Mouse (Mus musculus) heart, postnatal 14 days (tissue): ENCODE results near the gene Dtx3. TPM values are rescaled to one million over a fixed set of nuclear protein-coding genes. Genes with fewer than 3 reads are reported as not detected.

Experiments used
- DNase-seq, 2 experiments: peaks; one replicate each; pipeline ENCODE4 v3.0.0; 2021 to 2022
- intact Hi-C: fragments of 180-260 bp; cut with DNase I; formaldehyde crosslinking; loops from one replicate; pipeline ENCODE4 v1.15.1; 2025
- long read RNA-seq, 2 experiments: library from polyadenylated mRNA; stranded (forward); transcript quantifications; one replicate each; pipeline ENCODE4 v2.0.0; 2021
- total RNA-seq, 2 experiments: library from RNA; stranded (reverse); gene quantifications; 2 replicates each; pipeline ENCODE4 v1.2.3; 2021

Dtx3 gene
- total RNA-seq = 10 to 100 TPM; 36.1 to 43.4 TPM
- long read RNA-seq, experiment 1, transcript Dtx3-201 (6 exons, 1,944 nt) = major isoform, 12 of 38 reads
- long read RNA-seq, experiment 1, transcript Dtx3-202 (5 exons, 1,994 nt) = minor isoform, 8 of 38 reads
- long read RNA-seq, experiment 1, partial matches to known transcripts = 10 of 38 reads
- long read RNA-seq, experiment 1, other reads (novel, unspliced or antisense) = 8 of 38 reads
- long read RNA-seq, experiment 2, transcript Dtx3-202 (5 exons, 1,994 nt) = minor isoform, 8 of 48 reads
- long read RNA-seq, experiment 2, transcript Dtx3-201 (6 exons, 1,944 nt) = major isoform, 13 of 48 reads
- long read RNA-seq, experiment 2, partial matches to known transcripts = 15 of 48 reads
- long read RNA-seq, experiment 2, other reads (novel, unspliced or antisense) = 12 of 48 reads

DNA sequence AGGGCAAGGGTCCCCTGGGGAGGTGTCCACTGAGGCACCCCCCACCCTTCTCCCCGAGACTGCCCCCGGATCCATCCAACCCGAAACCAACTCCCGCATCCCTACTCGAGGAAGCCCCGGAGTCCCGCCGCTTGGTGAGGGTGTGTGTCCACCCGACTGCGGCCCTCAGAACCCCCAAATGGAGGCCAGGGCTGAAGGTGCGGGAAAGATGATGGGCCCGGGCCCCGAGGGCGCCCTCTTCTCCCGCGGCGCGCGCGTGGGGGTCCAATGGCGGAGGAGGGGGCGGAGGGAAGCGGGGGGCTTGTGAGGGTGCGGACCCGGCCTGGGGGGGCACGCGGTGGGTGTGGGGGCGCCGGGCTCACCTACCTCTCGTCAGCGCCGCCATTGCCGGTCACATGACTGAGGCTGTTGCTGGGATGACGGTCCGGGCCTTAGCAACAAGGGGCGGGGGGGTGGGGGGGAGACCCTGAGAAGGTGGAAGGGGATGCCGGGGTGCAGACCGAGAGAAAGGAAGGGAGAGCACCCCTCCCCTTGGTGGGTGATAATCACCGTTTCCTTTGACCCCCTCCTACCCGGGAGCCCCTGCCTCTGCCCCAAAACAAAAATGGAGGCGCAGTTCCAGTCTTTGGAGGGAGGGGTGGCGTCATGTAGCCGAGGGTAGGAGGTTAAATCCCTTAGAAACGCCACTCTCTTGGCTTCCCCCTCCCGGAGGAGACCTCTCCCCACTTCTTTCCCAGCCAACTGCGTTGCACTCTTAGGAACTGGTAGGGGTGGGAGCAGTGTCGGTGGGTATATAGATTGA is at the start of gene Dtx3:
Gene Dtx3 (minus strand): TSS at position 401 of the 802 bp plus-strand sequence.
- peak in 1 of 2 experiments; percentile 53 for DNase-seq
- intact Hi-C loops = loop anchor here (2.0 kb wide), 1 partner anchor 17 kb away; no protein-coding TSS in a partner anchor

DNA sequence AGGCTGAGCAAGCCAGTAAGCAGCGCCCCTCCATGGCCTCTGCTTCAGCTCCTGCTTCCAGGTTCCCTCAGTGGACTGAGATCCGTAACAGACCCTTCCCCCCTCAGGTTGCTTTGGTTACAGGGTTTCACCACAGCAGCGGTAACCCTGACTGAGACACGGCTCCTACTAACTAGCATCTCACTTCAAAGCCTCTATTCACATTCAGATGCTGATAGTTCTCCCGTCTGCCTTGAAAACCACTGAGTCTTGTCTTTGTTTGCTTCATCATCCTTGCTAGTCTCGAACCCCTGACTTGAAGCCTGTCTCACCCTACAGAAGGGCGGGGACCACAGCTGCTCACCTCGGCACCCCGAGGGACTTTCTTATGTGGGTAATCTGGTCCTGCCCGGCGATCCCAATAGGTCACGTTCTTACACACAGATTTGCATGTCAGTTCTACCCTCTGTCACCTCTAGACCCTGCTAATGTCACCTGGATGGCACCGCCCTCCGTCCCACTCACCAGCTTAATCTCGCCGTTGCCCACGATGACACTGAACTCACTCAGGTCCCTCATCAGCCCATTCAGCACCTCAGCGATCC is 42.8 kb upstream of the Dtx3 start:
- DNase-seq = no peak
- intact Hi-C loops = no loop called here

DNA sequence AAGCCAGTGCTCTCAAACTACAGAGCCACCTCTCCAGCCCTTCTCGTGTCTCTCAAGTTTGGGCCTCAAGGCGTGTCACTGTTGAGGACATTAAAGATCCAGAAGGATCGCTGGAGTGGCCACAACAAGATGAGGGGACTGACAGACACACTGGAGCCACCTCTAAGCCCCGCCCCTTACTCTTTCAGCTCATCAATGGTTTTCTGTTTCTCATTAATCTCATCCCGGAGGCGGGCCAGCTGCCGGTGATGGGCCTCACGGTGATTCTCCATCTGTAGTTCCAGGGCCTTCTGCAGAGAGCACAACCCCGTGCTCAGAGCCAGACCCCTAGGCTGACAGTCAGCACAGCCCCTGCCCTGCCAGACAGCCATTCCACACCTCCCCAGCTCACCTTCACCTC is 41.0 kb upstream of the Dtx3 start:
- DNase-seq = no peak
- intact Hi-C loops = no loop called here

DNA sequence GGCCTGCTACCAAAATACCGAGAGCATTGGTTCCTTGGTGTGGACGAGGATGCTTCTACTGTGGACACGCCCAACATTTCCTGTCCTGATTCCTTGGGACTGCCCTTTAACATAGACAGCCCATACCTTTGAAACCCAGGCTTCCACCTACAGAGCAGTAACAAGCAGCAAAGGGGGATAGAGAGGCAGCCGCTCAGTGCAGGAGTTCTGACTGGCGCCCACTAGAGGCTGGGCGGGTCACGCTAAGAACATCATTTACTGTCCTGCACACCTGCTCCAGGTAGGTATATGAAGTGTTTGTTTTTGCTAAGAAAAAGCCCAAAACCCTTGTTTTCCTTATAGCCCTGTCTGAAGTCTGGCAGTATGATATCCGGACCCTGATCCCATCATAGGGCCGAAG is 37.6 kb upstream of the Dtx3 start:
- intact Hi-C loops = no loop called here
- DNase-seq = no peak

DNA sequence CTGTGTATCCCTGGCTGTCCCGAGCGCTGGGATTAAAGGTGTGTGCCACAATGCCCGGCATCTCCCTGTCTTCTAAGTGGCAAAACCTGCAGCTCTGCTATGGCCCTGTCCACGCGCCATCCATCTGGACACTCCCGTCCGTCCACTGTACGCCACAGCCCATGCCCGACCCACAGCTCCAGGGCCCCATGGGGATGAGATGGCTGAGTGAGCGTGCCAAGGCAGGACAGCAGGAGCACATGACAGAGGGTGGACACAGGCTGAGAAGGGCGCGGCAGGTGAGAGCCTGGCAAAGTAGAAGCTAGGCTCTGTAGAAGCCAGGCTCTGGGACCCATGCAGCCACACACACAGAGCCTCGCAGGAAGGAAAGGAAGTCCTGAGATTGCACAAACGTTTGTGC is 36.2 kb upstream of the Dtx3 start:
- no peak for DNase-seq
- intact Hi-C loops = loop anchor here (2.0 kb wide), 1 partner anchor 109 kb away; no protein-coding TSS in a partner anchor

DNA sequence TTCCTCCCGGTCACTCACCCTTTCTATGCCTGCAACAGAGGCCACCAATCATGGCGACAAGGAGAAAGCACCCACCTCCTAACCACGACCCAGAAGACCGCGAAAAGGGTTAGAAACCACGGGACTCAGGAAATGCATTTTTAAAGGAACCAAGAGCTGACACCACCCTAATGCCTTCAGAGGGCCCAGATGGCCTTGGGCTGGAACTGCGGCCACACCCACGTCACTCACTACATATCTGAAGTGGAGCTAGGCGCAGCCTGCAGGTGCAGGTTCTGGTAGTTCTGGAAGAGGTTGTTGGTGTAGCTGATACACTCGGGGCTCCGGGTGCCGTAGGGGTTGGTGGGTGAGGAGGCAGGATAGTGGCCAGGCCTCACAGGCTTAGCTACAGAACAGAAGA is 35.2 kb upstream of the Dtx3 start:
- intact Hi-C loops = loop anchor here (2.0 kb wide), 1 partner anchor 108 kb away; no protein-coding TSS in a partner anchor

DNA sequence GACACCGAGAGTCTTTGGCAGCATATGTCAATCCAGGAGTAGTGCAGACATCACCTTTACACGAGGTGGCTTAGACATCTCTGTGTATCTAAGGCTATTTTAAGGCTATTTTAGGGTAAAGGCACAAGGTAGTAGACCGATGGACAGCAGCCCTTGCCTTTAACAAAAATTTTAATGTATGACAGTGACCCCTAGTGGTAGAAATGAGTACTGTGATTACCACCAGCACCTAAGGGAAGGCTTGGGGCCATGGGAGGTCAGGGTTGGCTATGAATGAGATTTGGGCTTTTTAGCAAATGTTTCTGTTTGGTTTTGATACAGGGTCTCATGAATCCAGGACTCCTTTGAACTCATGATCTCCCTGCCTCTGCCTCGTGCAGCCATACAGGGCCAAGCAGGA is 33.4 kb upstream of the Dtx3 start:
- intact Hi-C loops = loop anchor here (1.0 to 2.0 kb wide), 2 partner anchors 49 to 64 kb away; partner anchors contain the start of genes B4galnt1 and Slc26a10

More for the DNA sequence above, 35.2 kb upstream of the Dtx3 start:
- DNase-seq = no peak

DNA sequence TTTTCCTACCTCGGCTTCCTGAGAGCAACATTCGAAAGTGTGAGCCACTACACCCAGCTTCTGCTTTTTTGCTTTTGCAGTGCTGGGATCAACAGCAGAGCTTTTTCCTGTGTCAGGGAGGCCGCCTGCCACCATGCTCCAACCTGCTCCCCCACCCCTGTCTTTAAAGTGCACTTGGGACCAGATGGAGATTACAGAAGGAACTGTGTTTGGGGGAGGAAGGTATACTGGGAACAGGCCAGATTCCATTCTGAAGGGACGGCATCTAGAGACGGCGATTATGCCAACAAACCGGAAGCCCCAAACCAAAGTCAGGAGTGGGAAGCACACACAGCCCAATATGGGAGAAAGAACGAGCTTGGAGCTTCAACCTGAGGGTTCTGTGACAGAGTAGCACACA is 31.6 kb upstream of the Dtx3 start:
- no peak for DNase-seq
- intact Hi-C loops = loop anchor here (1.0 kb wide), 1 partner anchor 50 kb away; no protein-coding TSS in a partner anchor

More for the DNA sequence above, 33.4 kb upstream of the Dtx3 start:
- DNase-seq = peak; percentile 26 to 73

DNA sequence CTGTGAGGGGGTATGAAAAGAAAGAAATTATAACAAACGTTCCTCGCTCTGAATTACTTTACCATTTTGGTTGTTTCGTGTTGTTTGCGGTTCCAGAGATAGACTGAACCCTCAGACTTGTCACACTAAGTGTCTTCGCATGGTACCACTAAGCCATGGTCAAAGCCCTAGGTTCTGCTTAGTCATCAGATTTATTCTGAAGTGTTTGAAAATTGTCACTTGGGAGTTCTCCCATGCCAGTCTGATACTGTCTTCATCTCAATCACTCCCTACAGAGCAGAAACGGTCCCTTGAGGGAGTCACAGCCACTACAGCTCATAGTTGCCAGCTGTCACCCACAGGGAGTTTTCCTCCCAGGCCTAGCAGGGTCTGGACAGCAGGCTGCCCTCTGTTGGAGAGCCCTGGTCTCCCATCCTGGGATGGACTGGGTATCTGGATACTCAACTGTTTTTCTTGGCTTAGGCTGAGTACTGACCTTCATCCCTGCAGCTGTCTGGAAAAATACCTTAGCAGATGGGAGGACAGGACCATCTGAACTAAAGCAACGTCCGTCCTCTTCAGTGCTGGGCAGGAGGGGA is 30.9 kb upstream of the Dtx3 start:
- intact Hi-C loops = no loop called here
- peak in 1 of 2 experiments; percentile 24 for DNase-seq

DNA sequence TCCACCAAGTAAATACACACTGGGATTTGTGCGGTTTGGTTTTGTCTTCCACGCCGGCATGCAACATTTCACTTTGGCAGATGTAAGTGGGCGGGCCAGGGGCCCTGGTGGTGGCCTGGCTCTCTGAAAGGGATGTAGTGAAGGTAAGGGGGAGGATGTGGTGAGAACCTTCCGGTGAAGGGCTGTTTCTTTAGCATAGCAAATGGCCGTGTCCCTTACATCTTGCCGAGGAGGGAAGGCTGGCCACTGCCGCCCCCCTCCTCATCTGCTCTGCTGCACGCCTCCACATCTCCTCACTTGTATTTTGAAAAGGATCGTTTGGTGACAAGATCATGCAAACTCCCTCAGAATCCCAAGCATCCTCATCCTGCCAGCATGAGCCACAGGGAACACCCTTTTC is 30.2 kb upstream of the Dtx3 start:
- DNase-seq = no peak
- intact Hi-C loops = no loop called here

DNA sequence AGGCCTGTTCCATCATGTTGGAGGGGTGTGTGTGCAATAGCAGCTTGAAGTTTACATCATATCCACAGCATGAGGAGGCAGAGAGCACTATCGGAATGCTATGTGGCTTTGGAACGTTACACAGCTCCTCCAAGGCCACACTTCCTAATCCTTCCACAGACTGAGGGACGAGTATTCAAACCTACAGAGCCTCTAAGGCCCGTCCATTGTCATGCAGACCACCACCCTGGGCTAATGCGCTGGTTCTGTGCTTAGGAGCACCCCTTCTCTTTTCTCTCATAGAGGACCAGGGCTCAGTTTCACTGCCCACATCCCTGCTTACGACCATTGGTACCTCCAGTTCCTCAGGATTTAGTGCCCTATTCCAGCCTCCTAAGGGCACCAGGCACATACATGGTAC is 29.7 kb upstream of the Dtx3 start:
- intact Hi-C loops = no loop called here

DNA sequence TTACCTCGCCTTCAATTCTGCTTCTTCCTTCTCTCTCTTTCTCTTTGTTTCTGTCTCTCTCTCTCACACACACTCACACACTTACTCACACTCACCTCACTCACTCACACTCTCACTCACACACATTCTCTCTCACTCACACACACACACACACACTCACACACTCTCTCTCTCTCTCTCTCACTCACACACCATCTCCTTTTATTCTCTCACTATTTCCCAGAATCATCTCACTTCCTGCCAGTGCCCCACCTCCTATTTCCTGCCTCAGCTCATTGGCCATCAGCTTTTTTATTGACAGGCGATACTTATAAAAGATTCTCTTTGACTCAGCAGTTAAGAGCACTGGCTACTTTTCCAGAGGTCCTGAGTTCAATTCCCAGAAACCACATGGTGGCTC is 22.8 kb upstream of the Dtx3 start:
- intact Hi-C loops = no loop called here
- no peak for DNase-seq

More for the DNA sequence above, 29.7 kb upstream of the Dtx3 start:
- DNase-seq = no peak

DNA sequence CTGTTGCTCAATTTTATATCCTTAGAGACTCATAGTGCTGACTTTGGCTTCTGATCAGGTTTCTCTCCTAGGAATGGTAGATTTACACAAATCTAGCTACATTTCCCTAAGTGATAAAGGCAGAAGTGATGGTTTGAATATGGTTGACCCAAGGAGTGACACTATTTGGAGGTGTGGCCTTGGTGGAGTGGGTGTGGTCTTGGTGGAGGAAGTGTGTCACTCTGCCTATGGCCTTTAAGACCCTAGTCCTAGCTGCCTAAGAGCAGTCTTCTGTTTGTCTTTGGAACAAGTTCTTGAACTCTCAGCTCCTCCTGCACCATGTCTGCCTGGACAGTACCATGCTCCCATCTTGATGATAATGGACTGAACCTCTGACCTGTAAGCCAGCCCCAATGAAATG is 21.6 kb upstream of the Dtx3 start:
- intact Hi-C loops = no loop called here
- no peak for DNase-seq

DNA sequence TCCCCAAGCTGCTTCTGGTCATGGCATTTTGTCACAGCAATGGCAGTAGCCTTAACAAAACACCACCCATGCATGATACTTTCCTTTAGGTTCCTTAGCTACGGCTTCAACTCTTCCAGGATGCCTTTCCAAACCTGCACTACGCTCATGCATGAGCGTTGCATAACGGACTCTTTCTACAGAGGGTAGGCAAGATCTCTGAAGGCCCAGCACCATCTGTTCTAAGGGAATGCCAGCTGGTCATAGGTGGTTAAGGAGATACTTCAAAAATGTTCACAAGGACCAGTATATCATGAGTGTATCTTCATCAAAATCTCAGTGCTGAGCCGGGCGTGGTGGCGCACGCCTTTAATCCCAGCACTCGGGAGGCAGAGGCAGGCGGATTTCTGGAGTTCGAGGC is 20.9 kb upstream of the Dtx3 start:
- intact Hi-C loops = no loop called here

DNA sequence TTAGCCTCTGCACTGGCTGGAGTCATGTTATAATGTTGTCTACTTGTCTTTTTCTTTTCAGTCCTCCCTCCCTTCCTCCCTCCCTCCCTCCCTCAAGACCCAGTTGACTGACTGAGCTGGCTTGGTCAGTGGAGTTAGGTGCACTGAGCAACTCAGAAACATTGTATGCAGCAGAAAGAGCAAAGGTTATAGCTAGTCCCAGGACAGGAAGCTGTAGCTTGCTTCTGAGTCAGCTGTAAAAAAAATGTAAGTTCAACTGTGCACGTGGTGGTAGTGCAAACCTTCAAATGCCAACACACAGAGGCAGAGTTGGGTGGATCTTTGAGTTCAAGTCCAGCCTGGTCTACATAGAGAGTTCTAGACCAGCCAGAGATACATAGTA is 18.9 kb upstream of the Dtx3 start:
- no peak for DNase-seq
- intact Hi-C loops = no loop called here

More for the DNA sequence above, 20.9 kb upstream of the Dtx3 start:
- DNase-seq = no peak

DNA sequence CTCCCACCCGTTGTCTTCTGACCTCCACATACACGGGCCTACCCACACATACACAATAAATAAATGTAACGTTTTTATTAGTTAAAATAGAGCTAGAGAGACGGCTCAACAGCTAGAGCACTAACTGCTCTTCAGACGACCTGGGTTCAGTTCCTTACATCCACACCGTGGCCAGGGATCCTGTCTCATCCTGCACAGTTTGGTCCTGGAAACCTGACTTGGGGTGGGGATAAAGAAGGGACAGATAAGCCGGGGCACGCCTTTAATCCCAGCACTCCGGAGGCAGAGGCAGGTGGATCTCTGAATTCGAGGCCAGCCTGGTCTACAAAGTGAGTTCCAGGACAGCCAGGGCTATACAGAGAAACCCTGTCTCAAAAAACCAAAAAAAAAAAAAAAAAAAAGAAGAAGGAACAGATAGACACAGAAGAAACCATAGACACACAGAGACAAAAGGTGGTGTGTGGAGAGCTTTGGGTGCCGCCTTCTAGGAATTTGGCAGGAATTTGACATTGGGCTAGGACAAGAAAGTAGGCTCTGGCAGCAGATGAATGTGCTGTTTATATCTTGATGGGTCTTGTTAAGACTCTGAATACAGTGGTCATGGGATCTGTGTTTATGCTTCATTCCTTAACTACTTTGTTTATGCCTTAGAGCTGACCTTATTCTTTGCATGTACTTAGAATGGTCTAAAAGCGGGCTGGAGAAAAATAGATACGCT is 18.3 kb upstream of the Dtx3 start:
- no peak for DNase-seq
- intact Hi-C loops = no loop called here

DNA sequence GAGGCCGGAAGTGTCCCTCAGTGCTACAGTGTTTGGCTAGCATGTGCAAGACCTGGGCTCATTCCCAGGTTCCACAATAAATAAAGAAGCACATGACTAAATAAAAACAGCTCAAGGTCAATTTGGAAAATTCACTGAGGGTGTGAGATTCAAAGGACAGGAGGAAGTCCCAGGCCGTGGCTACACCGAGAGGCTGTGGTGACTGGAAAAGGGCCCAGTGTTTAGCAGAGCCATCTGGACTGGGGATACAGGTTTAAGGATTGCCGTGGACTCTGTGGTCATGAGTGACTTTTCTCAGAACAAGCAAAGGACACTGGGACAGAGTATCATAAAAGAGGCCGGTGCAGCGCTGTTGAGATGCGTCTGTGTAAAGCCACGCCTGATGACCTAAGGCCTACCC is 17.7 kb upstream of the Dtx3 start:
- DNase-seq = no peak
- intact Hi-C loops = no loop called here

DNA sequence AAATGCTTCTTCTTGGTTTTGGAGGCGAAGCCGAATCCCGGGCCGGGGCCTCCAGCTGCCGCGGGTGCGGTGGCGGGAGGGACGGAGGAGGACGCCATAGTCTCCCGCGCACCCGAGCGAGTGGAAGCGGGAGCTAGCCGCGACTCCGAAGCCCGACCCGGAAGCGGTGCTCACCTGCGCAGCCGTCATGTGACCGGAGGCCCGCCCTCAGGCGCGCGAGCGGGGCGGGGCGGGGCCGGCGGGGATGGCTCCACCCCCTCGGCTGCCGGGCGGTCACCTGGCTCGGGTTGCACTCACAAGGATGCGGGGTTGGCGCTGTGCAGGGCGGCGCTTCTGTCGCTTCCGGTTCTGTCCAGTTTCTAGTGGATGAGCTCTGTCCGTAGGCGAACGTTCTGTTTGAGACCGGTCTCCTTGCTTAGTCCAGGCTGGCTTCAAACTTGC is 15.9 kb upstream of the Dtx3 start, which contains the start of gene Pip4k2c:
Gene Pip4k2c (minus strand): TSS at position 172 of the 441 bp plus-strand sequence.
- intact Hi-C loops = no loop called here
- peak; percentile 89 to 91 for DNase-seq

DNA sequence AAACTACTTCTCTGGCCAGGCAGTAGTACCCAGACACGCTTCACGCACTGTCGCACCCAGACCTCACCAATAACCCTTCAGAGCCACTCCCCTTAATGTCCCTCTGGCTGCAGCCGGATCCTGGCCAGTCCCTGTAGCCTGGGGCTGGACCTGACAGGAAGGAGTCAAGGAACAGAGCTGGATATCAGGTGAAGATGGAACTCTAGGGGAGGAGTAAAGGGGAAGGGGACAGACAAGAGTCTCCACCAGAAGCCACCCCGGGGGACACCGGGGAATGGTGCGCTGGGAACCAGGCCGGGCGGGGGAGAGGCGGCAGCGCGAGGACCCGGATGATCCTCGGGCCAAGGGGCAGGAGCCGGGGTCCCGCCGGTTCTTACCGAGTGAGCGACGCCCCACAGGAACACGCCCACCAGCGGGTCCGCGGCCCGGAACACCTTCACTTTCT is 15.5 kb upstream of the Dtx3 start:
- intact Hi-C loops = no loop called here
- DNase-seq = peak in 1 of 2 experiments; percentile 49
